Mouse (Mus musculus) urinary bladder, adult 2 months (tissue): ENCODE measurements at regions not wholly inside any gene's neighbourhood (a gene's known extent, or its start where the extent isn't known, plus 50 kb on each side); places are given as distances from the start of the nearest gene placed in this dataset.

ENCODE experiments used
- DNase-seq: peaks from one replicate; pipeline ENCODE4 v3.0.0; 2022; ENCODE audit warnings: low spot score

DNA sequence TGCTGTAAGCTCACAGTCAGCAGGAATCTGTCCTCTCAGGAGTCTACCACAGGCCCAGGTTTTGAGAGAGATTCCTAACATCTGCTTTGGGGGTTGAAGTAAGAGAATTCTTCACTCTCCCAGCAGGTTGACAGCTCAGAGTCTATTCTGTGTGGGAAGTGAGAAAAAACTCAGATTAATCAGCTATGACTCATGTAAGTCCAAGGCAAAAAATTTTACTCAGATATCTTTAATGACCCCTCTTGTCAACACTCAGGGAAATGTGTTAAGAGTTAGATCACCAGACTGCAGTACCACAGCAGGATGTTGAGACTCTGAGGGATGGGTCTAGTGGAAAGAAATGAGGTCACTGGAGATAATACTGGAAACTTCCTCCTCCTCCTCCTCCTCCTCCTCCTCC lies 688.4 kb downstream of the Hs3st4 start:
- no peak for DNase-seq

DNA sequence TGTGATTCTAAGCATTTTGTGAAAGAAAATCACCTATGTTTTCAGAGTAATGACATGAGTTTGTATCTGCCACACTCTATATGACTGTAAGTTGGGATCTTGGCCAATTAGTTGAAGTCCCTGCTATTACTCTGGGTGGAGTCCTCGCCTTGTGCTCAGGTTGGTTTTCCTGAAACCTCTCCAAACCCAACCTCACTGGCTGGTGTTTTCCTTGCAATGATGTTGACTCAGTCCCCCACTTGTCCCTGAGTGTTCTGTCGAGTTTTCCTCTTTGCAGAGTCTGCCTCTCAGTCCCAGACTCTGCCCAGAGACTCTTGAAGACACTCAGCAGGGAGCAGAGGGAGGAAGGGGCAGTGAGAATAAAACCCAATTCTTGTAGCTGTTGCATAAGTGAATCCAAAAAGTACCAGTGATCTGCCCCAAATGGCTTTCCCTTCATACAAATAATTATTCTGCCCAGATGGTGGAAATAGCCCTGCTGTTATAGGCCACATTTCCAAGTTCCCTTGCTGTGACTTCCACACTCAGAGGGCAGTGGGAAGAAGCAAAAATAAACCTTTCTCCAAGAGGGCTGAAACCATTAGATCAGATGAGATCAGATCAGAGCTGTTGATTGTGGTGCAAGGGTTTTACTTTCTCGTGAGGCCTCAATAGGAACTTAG lies 694.3 kb downstream of the Hs3st4 start:
- no peak for DNase-seq

DNA sequence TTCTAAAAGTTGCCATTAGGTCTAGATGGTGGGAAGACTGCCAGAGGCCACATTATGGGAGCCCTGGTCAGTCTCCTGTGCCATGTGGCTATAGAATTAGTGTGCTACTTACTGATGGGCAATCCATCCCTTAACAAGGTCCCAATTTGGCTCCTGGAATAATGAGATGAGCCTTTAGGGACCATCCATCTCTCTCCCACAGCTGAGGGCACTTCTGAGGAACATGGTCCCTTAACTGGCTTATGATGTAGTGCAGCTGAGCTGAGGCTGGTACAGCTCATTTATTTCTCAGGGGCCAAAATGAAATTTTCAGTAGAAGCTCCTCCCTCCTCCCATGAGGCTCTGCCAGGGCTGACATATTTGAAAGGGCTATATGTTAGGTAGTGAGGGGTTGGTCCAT lies 697.9 kb downstream of the Hs3st4 start:
- no peak for DNase-seq

DNA sequence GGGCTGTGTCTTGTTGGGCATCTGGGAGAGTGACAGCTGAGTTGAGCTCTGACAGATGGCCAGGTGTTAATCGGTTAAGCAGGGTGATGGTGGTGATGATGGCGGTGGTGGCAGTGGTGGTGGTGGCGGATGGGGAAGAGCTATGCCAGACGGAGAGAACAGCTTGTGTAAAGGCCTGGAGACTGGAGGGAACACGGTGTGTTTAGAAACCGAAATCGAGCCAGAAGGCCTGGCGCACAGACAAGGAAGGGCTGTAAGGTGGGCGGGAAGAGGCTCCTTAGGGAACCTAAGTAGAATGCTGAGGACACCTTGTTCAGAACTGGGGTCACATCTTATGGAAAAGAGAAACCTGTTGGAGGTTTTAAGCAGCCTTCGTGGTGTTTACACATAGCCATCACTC lies 698.5 kb downstream of the Hs3st4 start:
- no peak for DNase-seq

DNA sequence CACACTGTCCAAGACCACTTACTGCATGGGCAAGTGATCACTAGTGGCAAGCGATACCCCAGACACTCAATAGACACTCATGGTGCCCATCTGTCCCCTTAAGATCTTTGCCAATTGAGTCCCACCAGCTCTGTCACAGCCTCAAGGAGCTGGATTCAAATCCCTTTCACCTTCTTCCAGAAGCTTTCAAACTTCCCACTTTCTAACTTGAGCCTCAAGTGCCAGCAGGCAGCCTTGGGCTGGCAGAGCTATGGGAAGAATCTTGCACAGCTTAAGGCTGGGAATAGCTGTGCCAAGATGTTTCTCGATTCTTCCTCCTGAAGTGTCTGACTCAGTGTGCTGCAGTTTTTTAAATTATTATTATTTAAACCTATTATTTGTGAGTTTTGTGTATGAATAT lies 699.2 kb downstream of the Hs3st4 start:
- DNase-seq: no peak

DNA sequence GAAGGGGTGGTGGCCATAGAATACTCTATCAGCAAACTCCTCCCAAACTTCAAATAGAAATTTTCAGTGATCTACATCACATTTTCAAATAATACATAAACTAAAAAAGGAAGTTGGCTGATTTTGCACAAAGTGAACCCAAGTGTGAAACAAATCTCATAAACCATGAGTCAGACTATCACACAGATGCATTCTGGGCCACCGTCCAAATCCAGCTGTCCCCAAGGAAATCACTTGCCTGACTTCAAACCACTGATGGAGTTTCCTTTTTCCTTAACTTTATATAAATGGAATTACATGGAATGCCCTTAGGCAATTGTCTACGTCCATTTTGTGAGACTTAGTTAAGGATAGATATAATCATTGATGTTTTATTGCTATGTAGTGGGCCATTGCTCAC lies 702.8 kb downstream of the Hs3st4 start:
- DNase-seq: no peak

DNA sequence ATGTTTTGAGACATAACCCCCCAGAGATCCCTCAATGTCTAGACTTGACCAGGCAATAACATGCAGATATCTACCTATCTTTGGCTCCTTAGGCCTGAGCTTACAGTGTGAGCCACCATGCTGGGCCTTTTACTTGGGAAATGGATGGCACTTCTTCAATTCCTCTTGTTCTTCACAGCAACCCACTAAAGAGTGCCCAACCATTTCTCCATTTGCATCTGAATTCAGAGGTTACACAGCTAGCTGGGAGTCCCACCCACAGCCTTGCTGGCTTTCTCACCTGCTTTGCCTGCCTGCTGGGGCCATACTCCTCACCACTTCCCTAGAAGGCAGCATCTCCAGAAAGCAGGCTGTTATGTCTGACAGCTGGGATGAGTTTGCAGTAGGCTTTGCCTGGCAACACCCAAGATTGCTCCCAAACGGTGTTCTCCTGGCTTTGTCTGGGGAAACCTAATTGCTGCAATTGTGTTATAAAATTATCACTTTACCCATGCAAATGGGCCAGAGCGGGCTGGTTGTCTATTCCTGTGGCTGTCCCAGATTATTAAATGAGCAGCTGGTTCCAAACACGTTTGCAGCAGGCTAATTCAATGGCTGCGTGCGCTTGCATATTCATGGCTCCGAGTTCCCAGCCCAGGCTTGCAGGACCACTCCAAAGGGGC lies 721.6 kb downstream of the Hs3st4 start:
- no peak for DNase-seq

DNA sequence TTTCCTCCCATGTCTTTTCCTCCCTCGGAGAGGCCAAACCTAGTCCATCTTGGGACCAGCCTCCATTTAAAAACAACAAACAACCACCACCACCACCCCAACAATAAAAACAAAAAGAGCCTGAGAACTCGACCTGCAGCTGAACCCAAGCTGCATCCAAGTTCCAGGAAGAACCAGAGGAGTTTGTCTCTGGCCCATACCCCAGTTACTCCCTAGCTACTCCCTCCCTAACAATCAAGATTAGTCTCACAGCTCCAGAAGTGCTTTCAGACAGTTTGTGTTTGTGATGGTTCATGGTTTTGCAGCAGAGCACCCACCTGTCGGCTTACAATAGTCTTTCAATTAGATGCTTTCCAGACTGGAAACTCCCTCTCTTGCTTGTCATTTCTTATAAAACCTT lies 724.5 kb downstream of the Hs3st4 start:
- no peak for DNase-seq

DNA sequence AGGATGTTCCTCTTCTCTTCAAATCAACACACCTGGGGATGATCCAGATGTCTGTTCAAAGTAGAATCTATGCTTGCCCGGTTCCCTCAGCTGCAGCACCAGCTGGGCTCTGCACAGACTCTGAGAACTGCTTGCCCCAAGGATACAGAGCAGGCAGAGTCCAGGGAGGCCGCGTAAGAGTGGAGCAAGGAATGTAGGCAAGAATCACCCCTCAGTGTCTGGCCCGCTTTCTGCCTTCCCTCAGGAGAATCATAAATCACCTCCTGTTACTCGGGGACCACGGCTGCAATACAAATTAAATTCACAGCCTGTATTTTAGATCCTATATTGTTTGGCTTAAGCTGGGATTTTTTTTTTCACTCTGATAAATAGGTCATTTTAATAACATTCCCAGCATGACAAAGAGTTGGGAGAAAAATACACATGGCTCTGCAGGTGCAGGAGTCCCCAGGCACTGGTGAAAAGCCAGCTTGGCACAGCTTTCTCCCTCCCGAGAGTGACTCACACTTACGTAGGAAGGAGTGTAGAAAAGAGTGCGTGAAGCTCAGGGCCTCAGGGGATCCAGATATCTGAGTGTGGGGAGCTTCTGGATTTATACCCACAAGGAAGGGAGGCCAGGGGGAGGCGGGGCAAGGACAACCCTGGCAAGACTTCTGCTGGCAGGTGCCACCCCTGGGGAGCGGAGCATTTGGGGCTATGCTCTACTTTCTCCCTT lies 726.3 kb downstream of the Hs3st4 start:
- no peak for DNase-seq

DNA sequence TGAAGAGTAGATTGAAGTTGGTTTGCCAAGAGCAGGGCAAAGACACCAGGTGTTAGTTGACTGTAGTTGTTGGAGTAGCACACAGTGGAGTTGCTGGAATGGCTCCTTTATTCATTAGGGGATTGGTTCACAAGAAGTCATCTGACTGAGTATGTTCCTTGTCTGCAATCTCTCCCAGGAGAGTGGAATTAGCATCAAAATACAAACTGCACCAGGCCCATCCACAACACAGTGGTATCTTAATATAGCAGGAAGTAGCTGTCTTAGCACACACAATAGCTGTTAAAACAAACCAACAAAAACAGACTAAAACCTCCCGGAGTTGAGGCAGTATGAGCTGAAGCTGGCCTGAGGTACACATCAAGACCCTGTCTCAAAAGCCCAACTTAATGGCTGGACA lies 723.5 kb upstream of the Kdm8 start:
- no peak for DNase-seq

DNA sequence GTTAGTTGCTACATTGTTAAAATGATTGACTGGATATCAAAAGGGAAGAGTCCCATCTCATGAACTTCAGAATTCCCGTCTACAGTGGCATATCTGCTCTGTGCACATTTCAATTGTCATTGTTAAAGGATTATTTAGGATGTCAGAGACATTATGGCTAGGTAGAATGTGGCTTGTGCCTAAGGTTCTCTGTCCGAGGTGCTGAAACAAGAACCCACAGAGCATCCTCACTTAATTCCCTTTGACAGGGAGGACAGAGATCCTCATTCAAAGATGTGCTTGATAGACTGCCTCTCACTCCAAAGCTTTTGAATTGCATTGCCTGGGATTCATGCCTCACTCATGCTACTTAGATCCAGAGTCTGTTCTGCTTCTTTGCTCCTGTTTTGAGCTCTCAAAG lies 702.4 kb upstream of the Kdm8 start:
- no peak for DNase-seq

DNA sequence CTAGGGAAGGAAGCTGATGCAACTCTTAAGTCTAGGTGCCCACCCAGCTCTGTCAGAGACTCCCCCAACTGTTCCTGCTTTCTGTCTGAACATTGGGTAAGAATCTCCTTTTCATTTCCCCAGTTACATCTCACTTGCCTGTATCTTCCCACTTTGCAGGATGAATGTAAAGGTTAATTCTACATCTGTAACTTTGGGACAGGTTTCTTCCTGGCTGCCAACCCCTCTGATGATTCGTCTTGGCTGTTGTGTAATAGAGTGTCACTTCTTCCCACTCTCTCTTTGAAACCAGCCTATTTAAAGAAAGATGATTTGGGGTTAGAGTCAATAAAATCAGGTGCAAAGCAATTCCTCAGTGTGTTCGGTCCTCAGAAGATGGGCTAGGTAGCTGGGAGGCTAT lies 698.2 kb upstream of the Kdm8 start:
- no peak for DNase-seq

DNA sequence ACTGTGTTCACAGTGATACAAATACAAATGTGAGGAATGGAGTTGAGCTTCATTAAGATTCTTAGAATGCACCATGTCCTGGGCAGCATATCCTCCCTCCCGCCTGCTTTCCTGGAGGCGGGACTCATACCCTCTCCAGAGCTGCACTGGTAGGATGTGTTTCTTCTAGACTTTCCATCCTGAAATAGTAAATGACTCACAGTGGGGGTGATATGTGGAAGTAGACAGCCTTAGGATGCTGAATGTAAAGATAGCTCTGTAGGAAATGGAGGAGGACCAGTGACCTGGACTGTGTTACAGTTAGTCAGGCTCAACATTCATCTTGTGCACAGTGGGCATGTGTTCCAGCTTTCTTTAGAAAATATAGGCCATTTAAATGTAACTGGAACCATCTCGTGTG lies 696.1 kb upstream of the Kdm8 start:
- no peak for DNase-seq

DNA sequence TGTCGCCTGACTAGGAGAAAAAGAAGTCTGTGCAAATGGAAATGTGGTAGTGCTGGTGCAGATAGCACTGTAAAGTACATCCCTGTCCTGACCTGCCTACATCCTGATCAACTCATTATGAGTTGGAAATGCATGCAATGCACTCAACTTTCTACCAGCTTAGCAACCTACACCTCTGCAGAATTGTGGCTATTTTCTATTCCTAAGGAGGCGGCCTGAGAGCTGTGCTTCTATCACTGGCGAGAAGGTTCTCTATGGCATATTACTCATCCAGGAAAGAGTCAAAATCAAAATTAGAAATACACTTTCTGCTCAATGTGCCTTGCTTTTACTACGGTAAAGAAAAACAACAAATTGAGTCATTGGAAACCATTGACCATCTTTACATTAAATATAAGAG lies 685.4 kb upstream of the Kdm8 start:
- DNase-seq: no peak

DNA sequence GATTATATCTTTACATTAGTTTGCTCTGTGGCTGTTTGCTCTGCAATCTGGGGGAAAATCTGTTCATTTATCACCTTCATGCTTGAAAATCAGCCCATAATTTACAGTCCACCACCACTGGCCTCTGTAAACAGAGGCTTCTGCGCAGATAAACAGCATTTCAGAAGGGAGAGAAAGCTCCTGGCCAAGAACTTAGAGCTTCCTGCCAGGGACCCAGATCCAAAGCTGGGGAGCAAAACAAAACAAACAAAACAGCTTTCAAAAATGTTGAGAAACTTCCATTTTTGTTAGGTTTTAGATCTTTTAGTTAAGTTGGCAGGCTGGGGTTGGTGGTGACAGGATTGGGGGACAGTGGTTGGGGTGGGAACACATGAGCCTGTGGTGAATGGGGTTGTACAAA lies 666.7 kb upstream of the Kdm8 start:
- no peak for DNase-seq

DNA sequence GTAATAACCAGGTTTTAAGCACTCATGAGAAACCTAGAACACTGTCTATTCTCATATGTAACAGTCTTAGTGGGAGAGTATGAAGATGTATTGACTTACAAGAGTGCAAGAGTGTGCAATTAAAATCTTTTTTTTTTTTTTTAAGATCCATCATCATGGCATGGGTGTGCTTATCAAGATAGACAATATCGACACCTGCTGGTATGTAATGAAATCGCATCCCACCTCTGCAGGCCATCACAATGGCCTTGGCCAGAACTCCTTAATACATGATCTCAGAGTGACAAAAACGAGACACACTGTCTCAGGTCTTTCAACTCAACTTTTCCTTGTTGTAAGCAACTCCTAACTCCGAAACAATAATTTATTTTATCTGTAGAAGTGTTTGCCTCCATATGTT lies 661.7 kb upstream of the Kdm8 start:
- no peak for DNase-seq

DNA sequence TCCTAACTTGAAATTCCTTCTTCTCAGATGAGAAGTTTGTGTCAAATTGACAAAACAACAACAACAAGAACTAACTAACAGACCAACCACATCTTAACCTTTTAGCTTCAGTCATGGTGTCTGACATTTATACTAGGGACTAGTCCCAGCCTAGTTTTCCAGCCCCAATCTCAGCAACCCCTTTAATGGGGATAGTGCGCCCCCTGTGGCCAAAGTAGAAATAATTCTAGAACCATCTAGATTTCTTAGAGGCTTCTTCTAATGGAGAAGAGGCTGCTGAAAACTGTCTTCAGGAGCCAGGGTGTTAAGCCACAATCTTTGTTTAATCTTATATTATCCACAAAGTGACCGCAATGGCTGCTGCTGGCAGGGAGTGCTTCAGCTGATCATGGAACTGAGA lies 659.5 kb upstream of the Kdm8 start:
- DNase-seq: no peak

DNA sequence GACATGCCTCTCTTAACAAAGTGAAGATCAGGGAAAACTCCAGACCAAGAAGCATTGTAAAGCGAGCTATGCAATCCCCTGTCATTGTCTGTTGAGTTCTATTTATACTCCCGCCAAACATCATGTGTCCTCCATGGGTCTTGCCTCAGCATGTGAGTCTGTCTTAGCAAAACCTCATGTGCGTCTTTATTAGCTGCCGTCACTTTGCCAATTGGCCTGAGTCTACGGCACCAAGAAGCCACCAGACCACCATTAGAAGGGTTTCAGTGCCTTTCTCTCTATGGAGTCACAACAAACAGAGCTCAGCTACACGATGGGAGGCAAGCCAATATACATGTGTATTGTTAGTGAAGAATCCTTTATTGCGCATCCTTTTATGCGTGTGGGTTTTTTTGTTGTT lies 658.6 kb upstream of the Kdm8 start:
- no peak for DNase-seq

DNA sequence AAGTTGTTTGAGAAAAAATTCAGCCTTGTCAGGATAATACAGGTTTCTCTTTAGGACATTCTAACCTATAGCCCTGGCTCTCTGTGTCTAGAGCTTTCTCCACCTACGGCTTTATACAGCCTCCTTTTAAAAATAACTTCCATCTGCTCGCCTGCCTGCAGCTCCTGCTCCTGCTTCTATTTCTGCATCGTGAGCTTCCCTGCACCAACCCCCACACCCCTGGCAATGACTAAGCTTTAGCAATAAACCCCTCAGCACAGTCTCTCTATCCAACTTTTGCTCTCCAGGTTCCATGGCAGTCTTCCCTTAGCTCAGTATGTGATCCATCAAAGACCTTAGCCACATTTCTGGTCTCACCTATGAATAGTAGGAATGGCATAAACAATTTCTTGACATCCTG lies 655.7 kb upstream of the Kdm8 start:
- DNase-seq: no peak

DNA sequence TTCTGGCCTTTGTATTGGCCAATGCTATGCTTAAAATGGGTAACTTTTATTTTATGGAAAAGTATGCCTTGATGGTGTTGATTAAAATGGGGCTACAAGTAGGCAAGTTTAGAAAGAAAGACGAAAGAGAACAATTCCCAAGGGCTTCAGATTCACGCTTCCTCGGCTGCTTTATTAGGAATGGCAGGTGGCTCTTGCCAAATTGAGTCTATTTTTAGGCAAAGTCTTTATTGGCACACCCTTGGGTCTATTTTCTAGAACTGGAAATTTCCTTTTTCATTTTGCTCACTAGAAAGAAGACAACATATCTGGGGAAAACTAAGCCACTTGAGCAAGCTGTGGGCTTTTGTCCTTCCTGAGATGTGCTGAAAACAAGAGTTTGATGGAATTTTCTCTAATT lies 641.4 kb upstream of the Kdm8 start:
- no peak for DNase-seq

DNA sequence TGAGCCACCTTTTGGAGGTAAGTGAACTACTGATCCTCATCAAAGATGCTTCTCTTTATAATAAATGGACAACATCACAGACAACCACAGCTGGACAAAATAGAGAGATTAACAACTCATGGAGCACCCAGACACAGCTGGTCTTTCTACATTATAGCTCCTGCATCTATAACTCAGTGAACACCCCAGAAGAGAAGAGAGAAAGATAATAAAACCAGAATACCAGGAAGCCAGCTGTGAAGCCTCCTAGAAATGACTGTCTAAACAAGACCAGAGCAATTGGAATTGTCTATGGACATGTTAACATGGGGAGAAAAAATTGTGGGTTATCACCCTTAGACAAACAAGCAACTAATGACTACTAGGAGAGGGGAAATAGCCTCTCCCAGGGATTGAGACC lies 609.8 kb upstream of the Kdm8 start:
- DNase-seq: no peak

DNA sequence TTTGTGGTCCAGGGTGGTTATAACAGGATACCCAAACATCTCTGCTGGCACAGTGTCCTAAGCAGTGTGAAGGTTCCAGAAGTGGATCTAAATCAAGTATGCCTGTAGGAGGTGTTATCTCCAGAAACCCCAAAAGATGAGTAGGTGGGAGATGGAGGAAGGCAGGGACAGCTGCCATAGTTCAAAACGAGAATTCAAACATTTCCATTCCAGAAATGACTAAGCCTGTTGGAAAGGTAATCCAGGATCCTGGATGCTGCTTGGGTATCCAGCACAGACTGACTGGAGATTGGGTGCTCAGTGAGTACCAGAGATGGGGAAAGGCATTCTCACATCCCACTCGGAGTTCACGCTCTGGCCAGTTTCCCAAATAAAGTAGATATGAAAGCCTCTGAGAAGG lies 607.9 kb upstream of the Kdm8 start:
- no peak for DNase-seq

DNA sequence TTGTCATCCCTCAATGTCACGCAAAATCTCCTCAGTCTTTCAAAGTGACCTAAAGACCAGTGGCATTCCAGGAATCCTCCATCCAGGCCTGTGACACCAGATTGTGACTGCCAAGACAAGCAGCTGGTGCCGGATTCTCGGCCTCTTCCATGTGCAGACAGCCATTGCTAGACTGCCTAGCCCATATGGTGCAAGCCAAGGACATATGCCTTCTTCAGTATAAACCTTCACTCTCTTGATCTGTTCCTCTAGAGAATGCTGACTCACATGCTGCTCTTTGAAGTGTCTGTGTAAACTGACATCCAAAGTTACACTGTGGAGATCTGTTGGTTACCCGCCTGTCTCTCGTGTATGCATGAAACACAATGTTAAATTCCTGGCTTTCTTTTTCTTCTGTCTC lies 589.4 kb upstream of the Kdm8 start:
- DNase-seq: no peak

DNA sequence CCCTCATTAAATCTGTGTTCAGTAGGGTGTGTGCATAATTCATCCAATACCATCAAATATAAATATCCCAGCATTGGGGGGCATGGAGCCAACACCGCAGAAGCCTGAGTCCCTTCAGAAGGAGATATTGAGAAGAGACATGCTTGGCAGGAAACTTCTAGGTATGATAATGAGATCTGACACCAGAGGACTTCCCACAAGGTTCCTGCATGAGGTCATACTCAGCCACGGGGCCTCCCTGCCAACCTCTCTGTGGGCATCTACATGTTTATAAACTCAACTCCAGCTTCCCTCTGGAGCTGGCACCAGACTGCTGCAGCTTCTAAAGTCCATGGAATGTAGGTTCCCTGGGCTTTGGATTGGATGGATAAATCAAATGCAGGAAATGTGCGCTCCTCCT lies 587.4 kb upstream of the Kdm8 start:
- DNase-seq: no peak
